Mouse (Mus musculus) liver, embryonic 16.5 days (tissue): Measurements from ENCODE around the gene Rcor1. TPM values are rescaled to one million over a fixed set of nuclear protein-coding genes. Genes with fewer than 3 reads are reported as not detected.

Experiments used
- ATAC-seq: fragments of 200-750 bp; cut with Nextera tagmentation; 2 replicates; pipeline ENCODE4 v1.8.0; 2017; ENCODE audit warnings: low read depth, mild to moderate bottlenecking, moderate number of reproducible peaks, moderate library complexity
- H3K27ac ChIP-seq: fragments of 300-500 bp; sonication (generic); 2 replicates; pipeline ENCODE4 v1.5.1; 2014; ENCODE audit warnings: mild to moderate bottlenecking, low read length
- H3K27me3 ChIP-seq: fragments of 300-500 bp; sonication (generic); 2 replicates; pipeline ENCODE4 v1.6.1; 2014; ENCODE audit warnings: low read depth, low read length, mixed read lengths; ENCODE audit not compliant: control insufficient read depth, insufficient read depth
- H3K36me3 ChIP-seq: fragments of 300-500 bp; sonication (generic); 2 replicates; pipeline ENCODE4 v1.6.1; 2014; ENCODE audit warnings: mild to moderate bottlenecking; ENCODE audit not compliant: control insufficient read depth, insufficient read depth
- H3K4me1 ChIP-seq: fragments of 300-500 bp; sonication (generic); 2 replicates; pipeline ENCODE4 v1.6.1; 2014; ENCODE audit warnings: low read depth, low read length, mixed read lengths; ENCODE audit not compliant: control insufficient read depth
- H3K4me2 ChIP-seq: fragments of 300-500 bp; sonication (generic); 2 replicates; pipeline ENCODE4 v1.6.1; 2014; ENCODE audit warnings: low read depth, low read length, mixed read lengths
- H3K4me3 ChIP-seq: fragments of 300-500 bp; sonication (generic); 2 replicates; pipeline ENCODE4 v1.5.1; 2014; ENCODE audit warnings: low read depth, mild to moderate bottlenecking, low read length
- H3K9ac ChIP-seq: fragments of 300-500 bp; sonication (generic); 2 replicates; pipeline ENCODE4 v1.6.1; 2014; ENCODE audit warnings: low read depth, low read length
- H3K9me3 ChIP-seq: fragments of 300-500 bp; sonication (generic); replicated peaks from 2 replicates; pipeline ENCODE4 v1.6.1; 2016; ENCODE audit warnings: low read length; ENCODE audit not compliant: control insufficient read depth
- WGBS: fragments of 180-500 bp; shearing (Covaris S2); extraction: QIAGEN DNeasy Blood & Tissue Kit; methylation state at CpG from one replicate; pipeline ENCODE4 v1.1.7; 2014; ENCODE audit not compliant: insufficient replicate concordance; 5-methylcytosine and 5-hydroxymethylcytosine counted together
- polyA plus RNA-seq: library from polyadenylated mRNA; unstranded; fragments of >200 nt; fragmentation: Nextera tagmentation; extraction: Ambion mirVana; gene quantifications from 2 replicates; pipeline ENCODE4 v1.2.1, GENCODE M21; 2015

Gene Rcor1
- 4.1 and 4.4 TPM in 2 replicates for polyA plus RNA-seq

GRCm38 (mm10) chr12:111038976-111039612 is at the start of gene Rcor1:
Gene Rcor1, plus strand, starts transcription at chr12:111039351.
- Histone ChIP-seq H3K4me3 (peak within 1 kb of the TSS; percentile 97), H3K36me3 (no peaks in the 10 kb centered on the region; the same call in 1 of the 2 replicates), H3K27me3 (no peaks in the 10 kb centered on the region), H3K9ac (peak within 1 kb of the TSS; percentile 99), H3K4me1 (peaks cover 50% of the 10 kb centered on the region), H3K4me2 (peak within 1 kb of the TSS; percentile 97), H3K27ac (peak within 1 kb of the TSS; percentile 97), H3K9me3 (no peaks in the 10 kb centered on the region)
- WGBS, result under 1% methylated on average over 70 of the region's 76 CpGs
- ATAC-seq, result peak; percentile 96

DNA sequence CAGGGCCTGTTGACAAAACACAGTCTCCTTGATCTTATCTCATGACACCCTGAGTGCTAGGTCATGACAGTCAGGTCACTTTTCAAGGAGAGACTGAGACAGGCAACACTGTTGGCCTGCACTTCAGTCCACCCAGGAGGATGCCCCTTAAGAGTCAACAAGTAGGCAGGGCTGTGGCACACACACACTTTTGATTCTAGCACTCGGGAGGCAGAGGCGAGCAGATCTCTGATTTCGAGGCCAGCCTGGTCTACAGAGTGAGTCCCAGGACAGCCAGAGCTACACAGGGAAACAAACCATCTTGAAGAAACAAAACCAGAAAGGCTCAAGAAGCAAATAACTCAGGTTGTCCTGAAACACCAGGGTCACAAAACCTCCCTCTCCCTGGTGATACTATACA is 49.7 kb upstream of the Rcor1 start:
- Histone ChIP-seq H3K9ac (no peak overlapping the region), H3K4me1 (peaks cover 18% of the 10 kb centered on the region), H3K9me3 (no peaks in the 10 kb centered on the region), H3K27me3 (no peaks in the 10 kb centered on the region), H3K27ac (no peak overlapping the region), H3K4me3 (no peak overlapping the region), H3K36me3 (no peaks in the 10 kb centered on the region), H3K4me2 (no peak overlapping the region)
- no peak for ATAC-seq
- 80% methylated on average over 3 of the region's 3 CpGs for WGBS

DNA sequence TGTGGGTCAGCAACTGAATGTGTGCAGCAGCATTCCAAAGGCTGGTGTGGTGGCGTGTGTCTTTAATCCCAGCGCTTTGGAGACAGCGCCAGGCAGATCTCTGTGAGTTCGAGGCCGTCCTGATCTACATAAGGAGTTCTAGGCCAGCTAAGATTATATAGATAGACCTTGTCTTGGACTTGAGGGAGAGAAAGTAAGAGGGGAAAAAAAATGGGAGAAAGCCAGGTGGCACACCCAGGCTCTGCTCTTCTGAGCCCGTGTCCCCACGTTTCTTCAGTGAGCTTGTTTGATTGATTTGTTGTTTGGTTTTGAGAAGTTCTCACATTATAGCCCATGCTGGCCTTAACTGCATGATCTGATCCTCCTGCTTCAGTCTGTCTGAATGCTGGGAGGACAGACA is 48.7 kb upstream of the Rcor1 start:
- no peak overlapping the region for H3K4me3 ChIP-seq
- ATAC-seq, result no peak
- H3K4me1 ChIP-seq, result peaks cover 18% of the 10 kb centered on the region
- no peaks in the 10 kb centered on the region for H3K36me3 ChIP-seq
- H3K9me3 ChIP-seq, result no peaks in the 10 kb centered on the region
- no peak overlapping the region for H3K9ac ChIP-seq
- WGBS, result 86% methylated on average over 7 of the region's 7 CpGs
- H3K4me2 ChIP-seq, result no peak overlapping the region
- no peak overlapping the region for H3K27ac ChIP-seq
- no peaks in the 10 kb centered on the region for H3K27me3 ChIP-seq

DNA sequence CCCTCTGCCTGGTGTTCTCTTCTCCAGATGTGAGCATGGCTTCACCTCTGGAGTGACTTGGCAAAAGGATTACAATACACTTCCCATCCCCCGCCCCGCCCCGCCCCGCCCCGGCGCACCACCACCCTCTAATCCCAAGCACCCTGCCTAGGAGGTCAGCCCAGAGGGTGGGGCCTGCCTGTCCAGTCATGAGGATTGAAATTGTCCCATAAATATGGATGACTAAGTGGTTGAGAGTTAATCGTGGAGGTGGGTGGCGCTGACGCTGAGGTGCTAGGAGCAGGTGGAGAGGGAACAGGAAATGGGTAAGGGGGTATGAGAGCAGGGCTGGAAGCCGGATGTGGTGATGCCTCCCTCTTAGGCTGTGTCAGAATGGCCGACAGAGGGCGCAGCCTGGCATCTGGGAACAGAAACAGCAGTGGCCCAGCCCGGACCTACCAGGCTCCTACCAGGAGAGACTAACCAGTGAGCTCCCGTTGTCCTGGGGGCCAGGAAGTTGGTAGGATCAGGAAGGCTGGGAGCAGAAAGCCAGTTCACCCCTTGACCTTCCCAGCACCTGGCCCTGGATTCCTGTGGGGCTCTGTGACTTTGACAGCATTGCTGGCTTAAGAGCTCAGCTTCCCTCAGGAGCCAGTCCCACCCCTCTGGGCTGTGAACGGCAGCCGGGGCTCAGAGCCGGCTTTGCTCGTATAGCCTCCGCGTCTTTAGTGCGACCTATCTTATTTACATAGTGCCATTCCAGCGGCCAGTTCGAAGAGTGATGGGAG is 47.6 kb upstream of the Rcor1 start:
- H3K27ac ChIP-seq, result peak overlapping the region; percentile 80

GRCm38 (mm10) chr12:110992128-110992553 is 47.0 kb upstream of the Rcor1 start:
- peak overlapping the region; percentile 70 for H3K4me3 ChIP-seq
- peak overlapping the region; percentile 80 for H3K27ac ChIP-seq
- WGBS, result under 1% methylated on average over 24 of the region's 24 CpGs
- no peaks in the 10 kb centered on the region for H3K27me3 ChIP-seq
- peak; percentile 95 for ATAC-seq
- no peaks in the 10 kb centered on the region for H3K36me3 ChIP-seq
- no peaks in the 10 kb centered on the region for H3K9me3 ChIP-seq
- H3K4me2 ChIP-seq, result peak overlapping the region; percentile 84
- H3K9ac ChIP-seq, result peak overlapping the region; percentile 66
- H3K4me1 ChIP-seq, result peaks cover 18% of the 10 kb centered on the region

More for the DNA sequence above, 47.6 kb upstream of the Rcor1 start:
- peak; percentile 88 for ATAC-seq
- H3K9ac ChIP-seq, result peak overlapping the region; percentile 66
- peak overlapping the region; percentile 70 for H3K4me3 ChIP-seq
- H3K4me2 ChIP-seq, result peak overlapping the region; percentile 84
- H3K27me3 ChIP-seq, result no peaks in the 10 kb centered on the region
- 1% methylated on average over 23 of the region's 23 CpGs for WGBS
- H3K36me3 ChIP-seq, result no peaks in the 10 kb centered on the region
- no peaks in the 10 kb centered on the region for H3K9me3 ChIP-seq
- peaks cover 18% of the 10 kb centered on the region for H3K4me1 ChIP-seq

GRCm38 (mm10) chr12:110992771-110993170 is 46.4 kb upstream of the Rcor1 start:
- Histone ChIP-seq H3K4me2 (peak overlapping the region; percentile 84), H3K9me3 (peaks cover 3% of the 10 kb centered on the region; the same call in 1 of the 2 replicates), H3K4me1 (peaks cover 18% of the 10 kb centered on the region), H3K27me3 (no peaks in the 10 kb centered on the region), H3K36me3 (no peaks in the 10 kb centered on the region), H3K9ac (no peak overlapping the region), H3K27ac (no peak overlapping the region), H3K4me3 (peak overlapping the region; percentile 70; the same call in 1 of the 2 replicates)
- WGBS, result 77% methylated on average over 12 of the region's 12 CpGs
- no peak for ATAC-seq

DNA sequence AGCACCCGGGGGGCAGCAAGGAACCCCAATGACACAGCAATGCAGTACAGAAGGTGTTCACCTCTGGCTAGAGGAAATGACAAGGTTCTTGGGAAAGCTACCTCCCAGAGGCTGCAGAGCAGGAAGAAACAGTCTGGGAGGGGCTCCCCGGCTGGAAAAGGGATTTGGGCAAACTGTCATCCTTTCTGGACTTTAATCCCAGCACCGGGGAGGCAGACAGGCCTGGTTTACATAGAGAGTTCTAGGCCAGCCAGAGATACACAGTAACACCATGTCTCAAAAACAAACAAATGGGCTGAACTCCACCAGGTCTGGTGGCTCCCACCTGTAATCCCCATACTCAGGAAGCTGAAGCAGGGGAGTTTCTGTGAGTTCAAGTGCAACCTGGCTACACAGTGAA is 45.9 kb upstream of the Rcor1 start:
- Histone ChIP-seq H3K9ac (no peak overlapping the region), H3K36me3 (no peaks in the 10 kb centered on the region), H3K27ac (no peak overlapping the region), H3K4me2 (no peak overlapping the region), H3K9me3 (peaks cover 7% of the 10 kb centered on the region; the same call in 1 of the 2 replicates), H3K4me3 (no peak overlapping the region), H3K4me1 (peaks cover 18% of the 10 kb centered on the region), H3K27me3 (no peaks in the 10 kb centered on the region)
- no peak for ATAC-seq
- whole genome bisulfite sequencing, result 70% methylated on average over 3 of the region's 3 CpGs

GRCm38 (mm10) chr12:110994666-110995065 is 44.5 kb upstream of the Rcor1 start:
- Histone ChIP-seq H3K9ac (no peak overlapping the region), H3K36me3 (no peaks in the 10 kb centered on the region), H3K4me3 (no peak overlapping the region), H3K4me2 (no peak overlapping the region), H3K9me3 (peaks cover 7% of the 10 kb centered on the region; the same call in 1 of the 2 replicates), H3K4me1 (peaks cover 18% of the 10 kb centered on the region), H3K27me3 (no peaks in the 10 kb centered on the region), H3K27ac (no peak overlapping the region)
- no peak for ATAC-seq
- WGBS, result 42% methylated on average over 12 of the region's 12 CpGs

DNA sequence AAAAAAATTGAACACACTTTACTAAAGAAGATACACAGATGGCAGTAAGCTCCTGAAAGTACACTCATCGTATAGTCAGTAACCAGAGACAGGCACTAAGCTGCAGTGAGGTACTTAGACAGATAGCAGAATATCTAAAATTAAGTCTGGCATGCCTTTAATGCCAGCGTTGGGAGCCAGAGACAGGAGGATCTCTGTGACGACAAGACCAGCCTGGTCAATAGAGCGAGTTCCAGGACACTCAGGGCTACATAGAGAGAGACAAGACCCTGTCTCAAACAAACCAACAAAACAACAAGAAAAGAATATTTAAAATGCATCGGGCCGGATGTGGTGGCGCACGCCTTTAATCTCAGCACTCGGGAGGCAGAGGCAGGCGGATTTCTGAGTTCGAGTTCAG is 41.1 kb upstream of the Rcor1 start:
- H3K4me3 ChIP-seq, result no peak overlapping the region

More for the DNA sequence above, 41.1 kb upstream of the Rcor1 start:
- Histone ChIP-seq H3K4me2 (no peak overlapping the region), H3K36me3 (no peaks in the 10 kb centered on the region), H3K4me1 (peaks cover 9% of the 10 kb centered on the region), H3K9ac (no peak overlapping the region), H3K9me3 (peaks cover 7% of the 10 kb centered on the region; the same call in 1 of the 2 replicates), H3K27me3 (no peaks in the 10 kb centered on the region), H3K27ac (no peak overlapping the region)
- WGBS, result 94% methylated on average over 11 of the region's 11 CpGs
- ATAC-seq, result no peak
